Mouse (Mus musculus): ENCODE measurements around the gene Gm17720.

Gm17720 gene

GRCm38 (mm10) chr8:110102653-110103052 lies at the start of gene Gm17720:
Gene Gm17720 (minus strand): TSS chr8:110102753.
- no peak for DNase-seq (ENCODE audit: low spot score in 2 of 2)

GRCm38 (mm10) chr8:110145538-110145937 lies 43.0 kb upstream of the Gm17720 start:
- peak in 1 of 2 experiments; percentile 44 for DNase-seq (ENCODE audit: low spot score in 2 of 2)

GRCm38 (mm10) chr8:110140770-110141169 lies 38.2 kb upstream of the Gm17720 start:
- no peak for DNase-seq (ENCODE audit: low spot score in 2 of 2)

GRCm38 (mm10) chr8:110140156-110140555 lies 37.6 kb upstream of the Gm17720 start:
- DNase-seq (ENCODE audit: low spot score in 2 of 2): no peak

GRCm38 (mm10) chr8:110135515-110135914 lies 33.0 kb upstream of the Gm17720 start:
- DNase-seq (ENCODE audit: low spot score in 2 of 2): no peak

- no peak for DNase-seq (ENCODE audit: low spot score in 2 of 2)
Measured at GRCm38 (mm10) chr8:110134236-110134635, 31.7 kb upstream of the Gm17720 start.

GRCm38 (mm10) chr8:110130537-110130936 lies 28.0 kb upstream of the Gm17720 start:
- DNase-seq (ENCODE audit: low spot score in 2 of 2): peak; percentile 26 to 75

- peak in 1 of 2 experiments; percentile 18 for DNase-seq (ENCODE audit: low spot score in 2 of 2)
Measured at GRCm38 (mm10) chr8:110119715-110120114, 17.2 kb upstream of the Gm17720 start.

- DNase-seq (ENCODE audit: low spot score in 2 of 2): no peak
Measured at GRCm38 (mm10) chr8:110101676-110102075, 877 bp downstream of the Gm17720 start.

- DNase-seq (ENCODE audit: low spot score in 2 of 2): no peak
Measured at GRCm38 (mm10) chr8:110100907-110101306, 1.6 kb downstream of the Gm17720 start, which contains the start of gene Gm21964. Gene Gm21964 (plus strand): TSS chr8:110101207.

- no peak for DNase-seq (ENCODE audit: low spot score in 2 of 2)
Measured at GRCm38 (mm10) chr8:110091869-110092268, 10.7 kb downstream of the Gm17720 start.

GRCm38 (mm10) chr8:110082416-110083105 lies 20.0 kb downstream of the Gm17720 start:
- DNase-seq (ENCODE audit: low spot score in 2 of 2): no peak

- peak; percentile 27 to 62 for DNase-seq (ENCODE audit: low spot score in 2 of 2)
Measured at GRCm38 (mm10) chr8:110079282-110080221, 23.0 kb downstream of the Gm17720 start, which contains the start of gene Zfp612. Gene Zfp612 (plus strand): TSS chr8:110079746.

GRCm38 (mm10) chr8:110074496-110074895 lies 28.1 kb downstream of the Gm17720 start:
- no peak for DNase-seq (ENCODE audit: low spot score in 2 of 2)

- peak in 1 of 2 experiments; percentile 56 for DNase-seq (ENCODE audit: low spot score in 2 of 2)
Measured at GRCm38 (mm10) chr8:110071600-110071999, 31.0 kb downstream of the Gm17720 start.

- DNase-seq (ENCODE audit: low spot score in 2 of 2): no peak
Measured at GRCm38 (mm10) chr8:110069706-110070105, 32.8 kb downstream of the Gm17720 start.

- no peak for DNase-seq (ENCODE audit: low spot score in 2 of 2)
Measured at GRCm38 (mm10) chr8:110065676-110066075, 36.9 kb downstream of the Gm17720 start.

- DNase-seq (ENCODE audit: low spot score in 2 of 2): no peak
Measured at GRCm38 (mm10) chr8:110064606-110065365, 37.8 kb downstream of the Gm17720 start.

- no peak for DNase-seq (ENCODE audit: low spot score in 2 of 2)
Measured at GRCm38 (mm10) chr8:110064161-110064560, 38.4 kb downstream of the Gm17720 start.

- no peak for DNase-seq (ENCODE audit: low spot score in 2 of 2)
Measured at GRCm38 (mm10) chr8:110058207-110058606, 44.3 kb downstream of the Gm17720 start.

GRCm38 (mm10) chr8:110051208-110051607 lies 51.3 kb downstream of the Gm17720 start:
- no peak for DNase-seq (ENCODE audit: low spot score in 2 of 2)

GRCm38 (mm10) chr8:110040509-110040908 lies 62.0 kb downstream of the Gm17720 start:
- no peak for DNase-seq (ENCODE audit: low spot score in 2 of 2)

Measured in frontal cortex, postnatal 10 days (tissue).